Mouse (Mus musculus) forebrain, embryonic 15.5 days (tissue): ENCODE measurements at regions not wholly inside any gene's neighbourhood (a gene's known extent, or its start where the extent isn't known, plus 50 kb on each side); places are given as distances from the start of the nearest gene placed in this dataset. TPM values are rescaled to one million over a fixed set of nuclear protein-coding genes. Genes with fewer than 3 reads are reported as not detected.
A peak's percentile ranks its signal among the peaks of the same experiment; 100 is the strongest.

ENCODE experiments used
- ATAC-seq: fragments of 200-750 bp; cut with Nextera tagmentation; replicated peaks from 2 replicates; pipeline ENCODE4 v1.8.0; 2017; ENCODE audit warnings: mild to moderate bottlenecking, moderate TSS enrichment, moderate library complexity
- H3K27ac ChIP-seq: fragments of 300-500 bp; sonication (generic); replicated peaks from 2 replicates; pipeline ENCODE4 v1.5.1; 2015; ENCODE audit warnings: mild to moderate bottlenecking, inconsistent platforms
- H3K27me3 ChIP-seq: fragments of 300-500 bp; sonication (generic); 2 replicates; pipeline ENCODE4 v1.6.1; 2015; ENCODE audit warnings: inconsistent platforms
- H3K36me3 ChIP-seq: fragments of 300-500 bp; sonication (generic); 2 replicates; pipeline ENCODE4 v1.6.1; 2015; ENCODE audit warnings: mild to moderate bottlenecking, inconsistent platforms
- H3K4me1 ChIP-seq: fragments of 300-500 bp; sonication (generic); 2 replicates; pipeline ENCODE4 v1.6.1; 2015; ENCODE audit warnings: inconsistent platforms
- H3K4me2 ChIP-seq: fragments of 300-500 bp; sonication (generic); replicated peaks from 2 replicates; pipeline ENCODE4 v1.6.1; 2015; ENCODE audit warnings: mild to moderate bottlenecking, inconsistent platforms
- H3K4me3 ChIP-seq: fragments of 300-500 bp; sonication (generic); 2 replicates; pipeline ENCODE4 v1.5.1; 2015; ENCODE audit warnings: mild to moderate bottlenecking, inconsistent platforms
- H3K9ac ChIP-seq: fragments of 300-500 bp; sonication (generic); replicated peaks from 2 replicates; pipeline ENCODE4 v1.6.1; 2015; ENCODE audit warnings: mild to moderate bottlenecking, inconsistent platforms
- H3K9me3 ChIP-seq: fragments of 300-500 bp; sonication (generic); 2 replicates; pipeline ENCODE4 v1.6.1; 2016; ENCODE audit warnings: inconsistent platforms
- WGBS: fragments of 180-500 bp; shearing (Covaris S2); methylation state at CpG from one replicate; pipeline ENCODE4 v1.1.7; 2015; ENCODE audit warnings: mixed read lengths; 5-methylcytosine and 5-hydroxymethylcytosine counted together
- microRNA-seq: library from miRNA; unstranded; fragments of <30 nt; microRNA quantifications from one replicate; pipeline ENCODE4, GENCODE M21; 2016

DNA sequence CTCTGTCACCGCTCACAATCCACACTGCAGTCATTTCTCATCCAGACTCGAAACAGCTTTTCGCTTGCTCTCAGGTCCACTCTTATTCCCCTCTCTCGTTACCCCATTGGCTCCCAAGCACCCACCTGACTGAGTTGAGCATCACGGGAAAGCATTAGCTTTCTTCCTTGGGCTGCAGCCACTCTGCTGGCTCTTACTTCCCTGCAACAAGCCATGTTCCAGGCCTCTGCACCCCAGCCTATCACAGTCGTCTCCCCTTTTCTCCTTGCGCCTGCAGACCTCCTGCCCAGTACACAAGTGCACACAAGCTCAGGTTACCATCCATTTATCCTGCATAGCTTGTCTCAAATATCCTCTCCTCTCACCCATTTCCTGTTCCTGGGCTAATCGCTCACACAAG, 88.5 kb upstream of the Tmem260 start:
- Histone ChIP-seq H3K27me3 (no peaks in the 10 kb centered on the region), H3K9ac (no peak overlapping the region), H3K36me3 (no peaks in the 10 kb centered on the region), H3K4me1 (no peaks in the 10 kb centered on the region), H3K4me3 (no peak overlapping the region), H3K27ac (no peak overlapping the region), H3K9me3 (no peaks in the 10 kb centered on the region), H3K4me2 (no peak overlapping the region)
- 81% methylated on average over 8 of the region's 8 CpGs for WGBS
- no peak for ATAC-seq

DNA sequence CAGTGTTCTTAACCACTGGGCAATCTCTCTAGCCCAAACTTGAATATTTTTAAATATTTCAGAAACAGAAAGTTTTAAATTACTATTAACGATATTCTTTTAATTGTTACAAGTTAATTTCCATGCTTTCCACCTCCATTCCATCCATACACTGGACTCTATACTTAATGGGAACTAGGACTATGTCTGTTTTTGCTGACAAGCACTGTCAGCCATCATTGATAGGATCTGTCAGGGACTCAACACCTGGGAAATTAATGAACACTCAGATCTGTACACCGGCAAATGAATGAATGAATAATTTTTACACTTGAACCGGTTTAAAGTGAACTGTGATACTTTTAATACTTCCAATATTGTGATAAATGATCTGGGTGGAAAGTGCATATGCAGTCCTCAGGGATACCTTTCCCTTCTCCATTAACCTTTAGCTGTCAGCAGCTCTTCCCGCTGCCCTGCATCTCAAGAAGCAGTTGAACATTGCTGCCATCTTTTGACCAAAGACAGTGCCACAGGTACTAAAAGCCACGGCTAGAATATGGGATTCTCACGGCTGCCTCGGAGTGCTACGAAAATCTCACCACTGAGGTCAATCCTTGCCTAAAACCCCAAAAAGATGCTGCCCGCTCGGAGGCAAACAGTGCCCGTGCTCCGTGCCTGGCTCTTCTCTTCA, 87.3 kb upstream of the Tmem260 start:
- peak; percentile 67 for ATAC-seq
- Histone ChIP-seq H3K4me3 (no peak overlapping the region), H3K9ac (no peak overlapping the region), H3K4me1 (no peaks in the 10 kb centered on the region), H3K27me3 (no peaks in the 10 kb centered on the region), H3K27ac (no peak overlapping the region), H3K9me3 (no peaks in the 10 kb centered on the region), H3K4me2 (no peak overlapping the region), H3K36me3 (no peaks in the 10 kb centered on the region)
- 47% methylated on average over 12 of the region's 12 CpGs for WGBS

DNA sequence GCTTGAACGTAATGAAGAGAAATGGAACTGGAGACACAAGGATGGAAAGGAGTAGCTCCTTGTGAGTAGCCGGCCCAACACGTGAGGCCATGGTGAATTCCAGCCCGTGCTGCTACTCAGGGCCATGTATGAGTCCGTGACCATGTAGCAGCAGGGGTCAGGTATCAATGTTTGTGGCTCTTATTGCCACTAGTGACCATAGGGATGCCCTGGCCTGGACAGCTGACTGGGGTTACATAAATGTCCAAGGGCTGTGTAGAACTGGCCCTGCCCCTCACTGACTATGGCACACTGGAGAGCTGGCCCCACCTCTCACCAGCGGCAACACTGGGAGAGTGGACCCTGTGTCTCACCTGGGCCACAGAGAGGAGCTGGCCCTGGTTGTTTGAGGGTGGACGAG, 84.1 kb upstream of the Tmem260 start:
- no peak for ATAC-seq
- Histone ChIP-seq H3K36me3 (no peaks in the 10 kb centered on the region), H3K27me3 (no peaks in the 10 kb centered on the region), H3K4me2 (no peak overlapping the region), H3K4me1 (no peaks in the 10 kb centered on the region), H3K9me3 (no peaks in the 10 kb centered on the region), H3K27ac (no peak overlapping the region), H3K4me3 (no peak overlapping the region), H3K9ac (no peak overlapping the region)
- WGBS: 94% methylated on average over 7 of the region's 7 CpGs

DNA sequence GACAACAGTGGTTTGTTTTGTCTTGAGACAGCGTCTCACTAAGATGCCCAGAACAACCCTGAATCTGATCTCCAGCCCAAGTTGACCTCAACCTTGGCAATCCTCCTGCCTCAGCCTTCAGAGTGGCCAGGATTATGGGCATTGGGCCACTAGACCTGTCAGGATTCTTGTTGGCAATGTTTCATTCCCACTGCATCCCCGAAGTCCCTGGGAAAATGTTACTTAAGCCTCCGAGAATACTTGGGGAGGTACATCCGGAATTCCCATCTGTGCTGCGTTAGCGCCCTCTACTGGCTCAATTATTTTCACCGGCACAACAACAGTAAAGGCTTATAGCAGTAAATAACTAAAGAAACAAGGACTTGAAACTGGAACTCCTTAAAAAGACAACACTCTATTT, 78.9 kb upstream of the Tmem260 start:
- H3K9ac ChIP-seq: no peak overlapping the region
- 0 out of 2 replicates have a peak, but pooled peaks have one; percentile 24 for ATAC-seq
- no peak overlapping the region for H3K4me2 ChIP-seq
- no peak overlapping the region for H3K27ac ChIP-seq
- H3K4me3 ChIP-seq: no peak overlapping the region
- no peaks in the 10 kb centered on the region for H3K36me3 ChIP-seq
- 13% methylated on average over 7 of the region's 7 CpGs for WGBS
- no peaks in the 10 kb centered on the region for H3K4me1 ChIP-seq
- no peaks in the 10 kb centered on the region for H3K9me3 ChIP-seq
- H3K27me3 ChIP-seq: peaks cover 21% of the 10 kb centered on the region

DNA sequence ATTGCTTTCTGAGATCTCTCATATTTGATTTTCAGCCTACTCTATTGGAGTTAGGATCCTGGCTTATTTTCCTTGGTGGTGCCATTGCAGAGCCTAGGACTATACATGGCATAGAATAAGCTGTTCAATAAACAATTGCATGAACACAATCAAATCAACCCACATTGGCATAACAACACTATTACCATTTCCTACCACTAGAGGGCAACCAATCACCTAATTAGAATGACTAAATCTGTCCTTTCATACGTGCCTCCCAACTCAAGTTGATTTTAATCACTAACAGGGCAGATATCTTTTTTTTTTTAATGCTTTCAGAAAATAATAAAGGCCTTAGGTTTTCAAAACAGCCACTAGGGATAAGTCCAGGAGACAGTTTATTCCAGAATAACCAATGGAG, 75.6 kb upstream of the Tmem260 start:
- Histone ChIP-seq H3K9ac (no peak overlapping the region), H3K36me3 (no peaks in the 10 kb centered on the region), H3K4me2 (no peak overlapping the region), H3K4me3 (no peak overlapping the region), H3K27me3 (peaks cover 21% of the 10 kb centered on the region), H3K27ac (no peak overlapping the region), H3K9me3 (no peaks in the 10 kb centered on the region), H3K4me1 (no peaks in the 10 kb centered on the region)
- peak; percentile 51; the same call in 1 of the 2 replicates for ATAC-seq
- 0% methylated on average over 1 of the region's 1 CpGs for WGBS

DNA sequence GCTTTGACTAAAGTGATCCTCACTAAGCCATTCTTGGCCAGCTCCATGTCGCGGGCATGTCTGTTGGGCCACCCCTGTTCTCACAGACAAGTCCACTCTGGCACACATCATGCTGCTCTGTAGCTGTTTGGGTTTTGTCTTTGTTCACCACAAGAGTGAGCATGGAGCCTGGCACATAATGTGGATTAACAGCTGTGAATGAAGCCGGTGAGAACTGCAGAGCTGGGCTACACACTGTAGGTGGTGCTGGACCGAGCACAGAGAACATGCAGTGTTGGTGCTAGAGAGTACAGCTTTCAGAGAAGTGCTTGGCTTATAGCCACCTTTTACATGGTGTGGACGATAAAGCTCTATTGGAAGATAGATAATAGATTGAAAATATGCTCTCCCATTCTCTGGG, 74.2 kb upstream of the Tmem260 start:
- H3K9me3 ChIP-seq: no peaks in the 10 kb centered on the region
- H3K27me3 ChIP-seq: peaks cover 21% of the 10 kb centered on the region
- H3K4me1 ChIP-seq: no peaks in the 10 kb centered on the region
- no peak overlapping the region for H3K4me2 ChIP-seq
- no peak overlapping the region for H3K4me3 ChIP-seq
- peak; percentile 80 for ATAC-seq
- H3K27ac ChIP-seq: no peak overlapping the region
- no peaks in the 10 kb centered on the region for H3K36me3 ChIP-seq
- no peak overlapping the region for H3K9ac ChIP-seq
- WGBS: 33% methylated on average over 5 of the region's 5 CpGs

DNA sequence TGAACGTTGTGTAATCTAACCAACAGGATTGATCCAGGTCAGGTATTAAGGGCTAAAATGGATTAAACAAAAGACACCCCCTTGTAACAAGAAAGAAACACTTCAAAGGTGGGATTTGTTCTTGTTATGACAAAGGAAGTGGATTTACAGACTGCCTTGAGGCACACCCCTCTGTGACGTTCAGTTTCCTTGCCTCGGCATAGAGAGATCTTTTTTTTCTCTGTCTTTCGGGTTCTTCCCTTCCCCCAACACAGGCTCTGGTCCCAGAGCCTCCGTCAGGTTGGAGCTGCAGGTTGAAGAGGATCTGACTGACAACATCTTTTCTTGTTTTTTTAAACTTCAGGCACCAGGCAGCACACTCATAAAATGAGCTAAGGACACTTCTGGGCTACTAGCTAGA, 69.8 kb upstream of the Tmem260 start:
- Histone ChIP-seq H3K4me1 (no peaks in the 10 kb centered on the region), H3K9me3 (no peaks in the 10 kb centered on the region), H3K36me3 (no peaks in the 10 kb centered on the region), H3K27ac (no peak overlapping the region), H3K27me3 (peaks cover 2% of the 10 kb centered on the region; the same call in 1 of the 2 replicates), H3K4me3 (no peak overlapping the region), H3K9ac (no peak overlapping the region), H3K4me2 (no peak overlapping the region)
- ATAC-seq: no peak
- WGBS: 15% methylated on average over 5 of the region's 5 CpGs

Small RNA genes lying in the stretch of these regions (microRNA-seq; reads per million reads assigned to microRNA genes)
- not detected for gene Gm23881
